Mouse (Mus musculus) adrenal gland, postnatal 4 days (tissue): ENCODE data around the gene Obp2b. TPM values are rescaled to one million over a fixed set of nuclear protein-coding genes. Genes with fewer than 3 reads are reported as not detected.

Experiments used
- DNase-seq, 2 experiments: peaks; one replicate each; pipeline ENCODE4 v3.0.0; 2021 to 2022; ENCODE audit warnings: low spot score in 2 of 2, mixed read lengths in 2 of 2
- total RNA-seq, 2 experiments: library from RNA; stranded (reverse); gene quantifications; 2 replicates each; pipeline ENCODE4 v1.2.3; 2021

The Obp2b gene
- total RNA-seq, 2 experiments from 2014 or later: not detected

- no peak for DNase-seq
Observed at GRCm38 (mm10) chr2:25775991-25776390, 39.2 kb downstream of the Obp2b start.

GRCm38 (mm10) chr2:25776717-25777116 is 39.9 kb downstream of the Obp2b start, which contains the start of gene Lcn11:
Gene Lcn11, plus strand, starts transcription at chr2:25777017.
- no peak for DNase-seq

- no peak for DNase-seq
Observed at GRCm38 (mm10) chr2:25779076-25779475, 42.3 kb downstream of the Obp2b start.

GRCm38 (mm10) chr2:25780921-25781320 is 44.1 kb downstream of the Obp2b start:
- no peak for DNase-seq

GRCm38 (mm10) chr2:25781957-25782356 is 45.1 kb downstream of the Obp2b start, which contains the start of gene Gm13539:
Gene Gm13539, plus strand, starts transcription at chr2:25782257.
- no peak for DNase-seq

GRCm38 (mm10) chr2:25785573-25786322 is 48.9 kb downstream of the Obp2b start:
- no peak for DNase-seq

GRCm38 (mm10) chr2:25789092-25789491 is 52.3 kb downstream of the Obp2b start:
- no peak for DNase-seq

Other genes starting within 250 kb of the Obp2b start
- gene Lcn12, start 243.1 kb upstream of the Obp2b start, total RNA-seq: not detected
- gene Fbxw5, start 236.3 kb upstream of the Obp2b start, total RNA-seq: 100 to 1,000 TPM in 1 of 2 experiments, 10 to 100 TPM in 1; 99.5 to 118 TPM
- 1 to 10 TPM; 1.0 to 9.9 TPM for gene C8g, start 235.3 kb upstream of the Obp2b start, total RNA-seq
- 10 to 100 TPM; 19.2 to 20.5 TPM for gene Traf2, start 190.1 kb upstream of the Obp2b start, total RNA-seq
- gene Edf1, start 179.2 kb upstream of the Obp2b start, total RNA-seq: 100 to 1,000 TPM; 171 to 191 TPM
- gene Mamdc4, start 162.2 kb upstream of the Obp2b start, total RNA-seq: 1 to 10 TPM; 4.1 to 7.1 TPM
- gene Phpt1, start 161.8 kb upstream of the Obp2b start, total RNA-seq: 10 to 100 TPM; 74.7 to 80.0 TPM
- 1 to 10 TPM; 4.6 to 5.3 TPM for gene Ajm1, start 155.3 kb upstream of the Obp2b start, total RNA-seq
- gene Rabl6, start 128.5 kb upstream of the Obp2b start, total RNA-seq: 100 to 1,000 TPM; 117 to 128 TPM
- under 1 TPM in 1 of 2 experiments, not detected in 1; 0.11 TPM for gene Ccdc183, start 119.3 kb upstream of the Obp2b start, total RNA-seq
- gene Tmem141, start 115.0 kb upstream of the Obp2b start, total RNA-seq: 10 to 100 TPM; 37.1 to 39.5 TPM
- 10 to 100 TPM; 10.2 to 14.4 TPM for gene Fcna, start 109.0 kb upstream of the Obp2b start, total RNA-seq
- gene Lcn8, start 83.9 kb upstream of the Obp2b start, total RNA-seq: under 1 TPM in 1 of 2 experiments, not detected in 1; 0.68 TPM
- gene Lcn5, start 79.1 kb upstream of the Obp2b start, total RNA-seq: not detected
- not detected for gene Lcn6, start 60.2 kb upstream of the Obp2b start, total RNA-seq
- not detected for gene Lcn10, start 54.3 kb upstream of the Obp2b start, total RNA-seq
- 1 to 10 TPM; 6.6 to 6.9 TPM for gene Obp2a, start 37.0 kb upstream of the Obp2b start, total RNA-seq
- gene Bmyc, start 30.3 kb upstream of the Obp2b start, total RNA-seq: 10 to 100 TPM; 74.3 to 75.0 TPM
- not detected for gene Lcn3, start 28.6 kb downstream of the Obp2b start, total RNA-seq
- not detected for gene Lcn11, start 40.0 kb downstream of the Obp2b start, total RNA-seq
- gene Gm13539, start 45.2 kb downstream of the Obp2b start, total RNA-seq: not detected
- gene Glt6d1, start 78.8 kb downstream of the Obp2b start, total RNA-seq: not detected
- gene Lcn9, start 86.1 kb downstream of the Obp2b start, total RNA-seq: not detected
- not detected for gene Sohlh1, start 110.2 kb downstream of the Obp2b start, total RNA-seq
- gene Kcnt1, start 126.7 kb downstream of the Obp2b start, total RNA-seq: 10 to 100 TPM; 12.2 to 12.9 TPM
- gene Camsap1, start 246.3 kb downstream of the Obp2b start, total RNA-seq: 10 to 100 TPM; 41.3 to 44.8 TPM